Mouse (Mus musculus): ENCODE results near the gene Tmed4.

DNA sequence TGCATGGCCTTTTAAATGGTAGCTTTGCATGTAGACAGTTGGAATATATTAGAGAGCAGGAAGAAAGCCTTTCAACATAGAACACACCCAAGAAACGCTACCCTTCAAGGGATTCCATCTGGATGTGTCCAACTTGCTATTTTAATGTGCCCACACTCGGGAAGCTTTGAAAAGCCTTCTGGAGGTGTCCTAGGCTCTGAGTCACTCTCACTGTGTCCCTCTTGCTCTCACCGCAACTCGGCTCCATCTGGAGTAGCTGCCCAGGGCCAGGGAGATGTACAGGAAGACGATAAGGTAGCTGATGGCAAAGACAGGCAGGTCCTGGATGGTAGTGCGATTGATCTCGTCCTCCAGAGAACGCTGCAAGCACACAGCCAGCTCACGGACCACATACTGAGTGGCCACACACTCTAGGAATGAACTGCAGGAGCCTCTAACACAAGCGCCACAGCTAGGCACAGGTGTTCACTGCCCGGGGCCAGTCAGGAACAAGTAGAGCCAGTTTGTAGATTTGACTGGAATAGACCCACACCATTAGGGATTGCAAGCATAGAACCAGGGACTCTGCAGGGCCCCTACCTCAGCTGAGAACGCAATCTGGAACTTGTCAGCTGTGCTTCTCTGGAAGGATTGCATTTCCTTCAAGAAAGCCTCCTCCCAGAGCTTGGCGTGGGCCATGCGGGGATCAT lies 50.0 kb downstream of the Tmed4 start:
- no peak for TF ChIP-seq CTCF (IDR thresholded peaks at IDR 0.05)
- TF ChIP-seq POLR2A (IDR thresholded peaks at IDR 0.05; ENCODE audit: insufficient read depth, low read depth, low read length): no peak

All from heart, adult 2 months (tissue).